Mouse (Mus musculus) left cerebral cortex, postnatal 36 days (tissue): ENCODE data around the gene Chtop. TPM values are rescaled to one million over a fixed set of nuclear protein-coding genes. Genes with fewer than 3 reads are reported as not detected.
A peak's percentile ranks its signal among the peaks of the same experiment; 100 is the strongest.

Experiments used
- DNase-seq, 2 experiments: peaks; one replicate each; pipeline ENCODE4 v3.0.0; 2021 to 2022; ENCODE audit warnings: low spot score in 2 of 2, mixed read lengths in 1 of 2
- intact Hi-C: fragments of 180-260 bp; cut with DNase I; formaldehyde crosslinking; loops from one replicate; pipeline ENCODE4 v1.15.1; 2025
- total RNA-seq, 2 experiments: library from RNA; stranded (reverse); gene quantifications; 2 replicates each; pipeline ENCODE4 v1.2.3; 2021

Chtop gene
- total RNA-seq, 2 experiments from 2014 or later = 160 to 168 TPM

GRCm38 (mm10) chr3:90472213-90472612 is 37.1 kb downstream of the Chtop start:
- DNase-seq = no peak
- intact Hi-C loops = no loop called here

DNA sequence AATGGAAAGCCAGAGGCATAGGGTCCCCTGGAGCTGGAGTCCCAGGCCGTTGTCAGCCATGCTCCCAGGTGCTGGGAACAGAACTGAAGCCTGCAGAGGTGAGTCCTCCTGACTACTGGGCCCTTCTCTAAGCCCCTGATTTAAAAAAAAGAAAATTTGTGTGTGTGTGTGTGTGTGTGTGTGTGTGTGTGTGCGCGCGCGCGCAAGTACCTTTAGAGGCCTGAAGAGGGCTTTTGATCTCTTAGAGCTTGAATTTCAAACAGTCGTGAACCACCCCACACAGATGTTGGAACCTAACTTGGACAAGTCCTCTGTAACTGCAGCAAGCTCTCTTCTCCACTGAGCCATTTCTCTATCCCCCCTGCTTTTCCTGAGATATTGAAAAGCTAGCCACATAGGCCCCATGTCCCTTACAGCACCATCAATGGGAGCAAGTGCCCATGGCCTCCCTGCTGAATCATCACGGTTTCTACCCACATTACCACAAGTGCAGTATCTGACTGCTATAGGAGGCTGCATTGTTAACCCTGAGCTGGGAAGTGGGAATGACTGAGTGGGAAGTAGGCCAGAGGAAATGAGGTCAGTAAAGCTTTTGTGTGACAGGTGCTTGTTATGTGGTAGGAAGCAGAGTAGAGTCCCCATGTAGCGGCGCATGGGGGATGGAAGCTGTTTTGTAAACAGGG is 41.5 kb downstream of the Chtop start:
- intact Hi-C loops = loop anchor here (5.0 kb wide), 1 partner anchor 35 kb away; the partner anchor contains the start of gene Ints3
- no peak for DNase-seq

- peak in 1 of 2 experiments; percentile 56 for DNase-seq
- intact Hi-C loops = loop anchor here (1.0 to 5.0 kb wide), 2 partner anchors 34 to 54 kb away; partner anchors contain the start of gene Ints3
Measured at GRCm38 (mm10) chr3:90466311-90466766, 43.0 kb downstream of the Chtop start.

GRCm38 (mm10) chr3:90465686-90466310 is 43.5 kb downstream of the Chtop start, which contains the start of gene Npr1:
Gene Npr1, minus strand, starts transcription at chr3:90465866.
- intact Hi-C loops = loop anchor here (1.0 to 5.0 kb wide), 2 partner anchors 33 to 53 kb away; partner anchors contain the start of gene Ints3
- DNase-seq = no peak

GRCm38 (mm10) chr3:90465081-90465685 is 44.1 kb downstream of the Chtop start:
- DNase-seq = no peak
- intact Hi-C loops = loop anchor here (5.0 kb wide), 1 partner anchor 33 kb away; the partner anchor contains the start of gene Ints3

DNA sequence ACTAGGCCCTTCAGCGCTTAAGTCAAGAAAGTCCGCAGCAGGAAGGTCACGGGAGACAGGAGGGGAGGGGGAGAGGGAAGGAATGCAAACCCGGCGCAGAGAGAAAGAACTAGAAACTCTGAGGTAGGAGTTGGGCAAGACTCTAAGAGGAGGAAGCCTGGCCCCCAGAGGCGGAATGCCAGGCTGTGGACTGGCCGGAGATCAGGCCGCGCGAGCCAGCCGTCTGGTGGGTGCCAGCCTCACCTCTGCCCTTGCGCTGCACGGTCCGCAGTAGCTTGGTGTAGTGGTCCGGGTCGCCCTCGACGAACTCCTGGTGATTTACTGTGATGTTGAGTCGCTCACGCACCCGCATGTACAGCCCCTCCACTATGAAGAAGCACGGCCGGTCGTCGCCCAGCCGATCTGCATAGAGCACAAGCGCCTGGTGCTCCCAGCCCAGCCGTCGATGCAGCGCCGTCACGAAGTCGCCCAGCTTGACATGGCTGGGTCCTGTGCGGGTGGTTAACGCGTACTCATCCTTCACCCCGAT is 44.7 kb downstream of the Chtop start:
- DNase-seq = no peak
- intact Hi-C loops = loop anchor here (5.0 kb wide), 1 partner anchor 32 kb away; the partner anchor contains the start of gene Ints3

GRCm38 (mm10) chr3:90462579-90462978 is 46.7 kb downstream of the Chtop start:
- intact Hi-C loops = no loop called here
- no peak for DNase-seq

- DNase-seq = no peak
- intact Hi-C loops = no loop called here
Measured at GRCm38 (mm10) chr3:90461935-90462334, 47.4 kb downstream of the Chtop start.

DNA sequence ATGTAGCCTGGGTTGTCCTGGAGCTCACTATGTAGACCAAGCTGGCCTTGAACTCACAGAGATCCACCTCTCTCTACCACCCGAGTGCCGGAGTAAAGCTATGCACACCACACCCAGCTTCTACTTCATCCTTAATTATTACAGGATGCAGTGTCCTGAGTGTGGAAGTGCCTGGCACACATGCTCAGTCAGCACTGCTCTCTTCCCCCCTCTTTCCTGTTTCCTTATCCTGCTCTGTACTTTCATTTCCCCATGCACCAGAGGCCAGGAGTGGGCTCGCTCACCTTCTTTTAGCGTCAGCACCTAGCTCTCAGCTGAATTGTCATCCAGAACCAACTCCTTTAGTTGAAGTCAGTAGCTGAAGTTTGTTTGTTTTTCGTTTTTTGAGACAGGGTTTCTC is 49.0 kb downstream of the Chtop start:
- intact Hi-C loops = no loop called here
- no peak for DNase-seq

DNA sequence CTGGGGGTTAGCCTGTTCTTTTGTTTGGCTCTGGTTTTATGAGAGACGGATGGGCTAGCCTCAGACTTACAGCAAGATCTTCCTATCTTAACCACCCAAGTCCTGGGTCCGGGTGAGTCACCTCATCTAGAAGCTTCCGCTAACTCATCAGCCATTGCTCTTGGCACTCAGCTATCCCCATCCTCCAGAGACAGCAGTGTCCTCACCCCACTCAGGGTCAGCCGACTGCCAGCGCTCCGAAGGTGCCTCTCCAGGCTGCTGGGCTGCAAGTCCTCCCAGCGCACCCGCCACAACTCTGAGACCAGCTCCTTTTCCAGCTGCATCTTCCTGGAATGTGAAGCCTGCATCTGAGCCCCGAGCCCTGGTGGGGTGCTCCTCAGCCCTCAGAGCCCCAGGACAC is 49.6 kb downstream of the Chtop start:
- intact Hi-C loops = no loop called here
- DNase-seq = no peak

- no peak for DNase-seq
- intact Hi-C loops = no loop called here
Measured at GRCm38 (mm10) chr3:90454931-90455330, 54.4 kb downstream of the Chtop start.

- DNase-seq = no peak
- intact Hi-C loops = no loop called here
Measured at GRCm38 (mm10) chr3:90451396-90452095, 57.8 kb downstream of the Chtop start.

DNA sequence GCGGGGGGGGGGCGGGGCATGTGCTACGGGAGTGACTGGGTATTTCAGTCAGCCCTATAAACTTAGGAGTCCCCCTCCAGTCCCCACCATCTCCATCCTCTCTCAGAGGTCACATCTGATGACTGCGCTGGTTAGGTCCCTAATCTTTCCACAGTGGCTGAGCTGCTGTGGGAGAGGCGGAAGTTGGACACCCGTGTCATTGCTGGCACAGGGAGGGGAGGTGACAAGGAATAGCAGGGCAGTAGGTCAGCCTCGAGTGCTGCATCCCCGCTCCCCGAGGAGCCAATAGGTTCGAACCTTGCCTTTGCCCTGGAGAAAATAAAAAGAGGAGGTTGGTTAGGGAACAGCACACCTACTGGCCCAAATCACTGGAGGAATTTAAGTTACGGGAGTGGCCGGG is 58.4 kb downstream of the Chtop start:
- intact Hi-C loops = no loop called here
- no peak for DNase-seq

Other genes with a start within 250 kb of the Chtop start
- gene Dennd4b, start 244.3 kb downstream of the Chtop start, total RNA-seq = 10 to 100 TPM; 34.8 to 39.8 TPM
- gene Gatad2b, start 216.3 kb downstream of the Chtop start, total RNA-seq = 10 to 100 TPM; 85.1 to 97.8 TPM
- 1 to 10 TPM; 4.8 to 6.2 TPM for gene Slc27a3, start 119.6 kb downstream of the Chtop start, total RNA-seq
- 10 to 100 TPM; 57.6 to 70.1 TPM for gene Ints3, start 75.9 kb downstream of the Chtop start, total RNA-seq
- gene Npr1, start 43.6 kb downstream of the Chtop start, total RNA-seq = 1 to 10 TPM; 2.5 to 4.2 TPM
- 10 to 100 TPM; 73.5 to 82.2 TPM for gene Ilf2, start 33.4 kb downstream of the Chtop start, total RNA-seq
- gene Snapin, start 18.5 kb downstream of the Chtop start, total RNA-seq = 10 to 100 TPM; 52.8 to 54.7 TPM
- 100 to 1,000 TPM; 118 to 137 TPM for gene S100a1, start 4.9 kb upstream of the Chtop start, total RNA-seq
- gene S100a13, start 4.9 kb upstream of the Chtop start, total RNA-seq = 10 to 100 TPM; 20.9 to 21.8 TPM
- under 1 TPM; 0.34 to 0.44 TPM for gene S100a14, start 17.4 kb upstream of the Chtop start, total RNA-seq
- 10 to 100 TPM; 79.4 to 89.8 TPM for gene S100a16, start 27.8 kb upstream of the Chtop start, total RNA-seq
- 1 to 10 TPM in 1 of 2 experiments, under 1 TPM in 1; 0.88 to 1.4 TPM for gene S100a3, start 51.1 kb upstream of the Chtop start, total RNA-seq
- gene S100a2, start 80.7 kb upstream of the Chtop start, total RNA-seq = not detected
- gene Gm42674, start 92.4 kb upstream of the Chtop start, total RNA-seq = not detected
- 1 to 10 TPM; 3.7 to 4.0 TPM for gene S100a4, start 94.3 kb upstream of the Chtop start, total RNA-seq
- gene S100a5, start 99.0 kb upstream of the Chtop start, total RNA-seq = not detected
- gene S100a6, start 103.4 kb upstream of the Chtop start, total RNA-seq = 10 to 100 TPM; 28.7 to 30.9 TPM
- under 1 TPM; 0.57 to 0.59 TPM for gene S100a7a, start 144.5 kb upstream of the Chtop start, total RNA-seq
- gene S100a8, start 159.5 kb upstream of the Chtop start, total RNA-seq = 1 to 10 TPM in 1 of 2 experiments, not detected in 1; 1.5 TPM
- gene S100a9, start 186.2 kb upstream of the Chtop start, total RNA-seq = not detected
- gene Pglyrp4, start 217.4 kb upstream of the Chtop start, total RNA-seq = not detected